8 mouse cellular contexts compared by ENCODE assay signal in genomic region chr1:153742374-153743155, GRCm38 (mm10). TPM values are rescaled to one million over a fixed set of nuclear protein-coding genes. Genes with fewer than 3 reads are reported as not detected.
DNase-seq lines count a peak whose midpoint lies in the region; ATAC-seq and TF ChIP-seq lines count a peak whose summit lies in the region.

No protein-coding gene starts in this region.

- ATAC-seq in lung, embryonic 16.5 days (ENCODE audit: low read depth), result 0 out of 2 replicates have a peak, but pooled peaks have one; percentile 8

- WGBS in heart, adult 2 months, result 22% methylated on average over 11 of the region's 11 CpGs
- WGBS in lung, embryonic 16.5 days, result 43% methylated on average over 11 of the region's 11 CpGs

- TF ChIP-seq CTCF in heart, adult 2 months (IDR thresholded peaks at IDR 0.05), result peak; percentile 98

- no peak for TF ChIP-seq POLR2A in heart, adult 2 months (IDR thresholded peaks at IDR 0.05; ENCODE audit: insufficient read depth, low read depth, low read length)

- H3K79me2 ChIP-seq in heart, adult 2 months (replicated peaks; ENCODE audit: control insufficient read depth, insufficient read depth, low read length), result no peaks in the 10 kb centered on the region

- H3K9ac ChIP-seq in heart, adult 2 months (ENCODE audit: low read depth, low read length), result no peak overlapping the region
- H3K9ac ChIP-seq in lung, embryonic 16.5 days (ENCODE audit: low read length), result no peak overlapping the region

- DNase-seq in CD4-positive, CD25-positive, alpha-beta regulatory T cell, adult 2 months (ENCODE audit: low read depth, low spot score), result peak; percentile 91
- DNase-seq in R1 (ENCODE audit: low read depth, low spot score), result peak; percentile 66
- peak; percentile 67 to 82 for DNase-seq in cerebellum, postnatal 4 days (ENCODE audit: low spot score in 2 of 2)
- peak; percentile 70 to 83 for DNase-seq in heart, adult 2 months
- peak; percentile 79 to 90 for DNase-seq in kidney, postnatal 25 days
- DNase-seq in ovary, postnatal 36 days (ENCODE audit: low spot score), result peak; percentile 72
- peak; percentile 81 for DNase-seq in urinary bladder, postnatal 14 days (ENCODE audit: low spot score)

- intact Hi-C loops in heart, adult 2 months (cut with DNase I), result loop anchor here (1.0 to 5.0 kb wide), 3 partner anchors 100 to 255 kb away; partner anchors contain the start of gene Dhx9

- no peaks in the 10 kb centered on the region for H3K36me3 ChIP-seq in heart, adult 2 months (ENCODE audit: control insufficient read depth, insufficient read depth, low read length)
- no peaks in the 10 kb centered on the region for H3K36me3 ChIP-seq in lung, embryonic 16.5 days (ENCODE audit: control insufficient read depth, insufficient read depth, low read length)

- no peak overlapping the region; the same call in 1 of the 2 replicates for H3K27ac ChIP-seq in heart, adult 2 months
- no peak overlapping the region for H3K27ac ChIP-seq in lung, embryonic 16.5 days (ENCODE audit: low read length)

- no peaks in the 10 kb centered on the region for H3K9me3 ChIP-seq in lung, embryonic 16.5 days (ENCODE audit: control insufficient read depth, low read length)

- H3K27me3 ChIP-seq in heart, adult 2 months (ENCODE audit: control insufficient read depth, insufficient read depth, low read length), result no peaks in the 10 kb centered on the region
- peaks cover 33% of the 10 kb centered on the region for H3K27me3 ChIP-seq in lung, embryonic 16.5 days (ENCODE audit: control insufficient read depth, insufficient read depth, low read depth, low read length)

- TF ChIP-seq EP300 in heart, adult 2 months (IDR thresholded peaks at IDR 0.05; ENCODE audit: insufficient read depth, low read depth, low read length), result peak; percentile 71; the same call in 1 of the 2 replicates

- peaks cover 3% of the 10 kb centered on the region for H3K4me1 ChIP-seq in heart, adult 2 months (ENCODE audit: control insufficient read depth, insufficient read depth, low read length)
- peaks cover 3% of the 10 kb centered on the region for H3K4me1 ChIP-seq in lung, embryonic 16.5 days (replicated peaks; ENCODE audit: control insufficient read depth, insufficient read depth, low read length)

- H3K4me2 ChIP-seq in lung, embryonic 16.5 days (ENCODE audit: low read depth, low read length), result no peak overlapping the region

- H3K4me3 ChIP-seq in heart, adult 2 months, result peak overlapping the region; percentile 17; the same call in 1 of the 2 replicates
- no peak overlapping the region for H3K4me3 ChIP-seq in lung, embryonic 16.5 days (ENCODE audit: low read length)

RNA-seq across cellular contexts. Expression of gene Rgs16, which starts 2.4 kb away (rescaled TPM):
- 1 to 10 TPM; 1.4 to 1.9 TPM for total RNA-seq in heart, adult 2 months (2021)
- 0.80 and 1.3 TPM in 2 replicates for polyA plus RNA-seq in heart, adult 2 months (2012; rRNA removed)
- 1.9 and 2.2 TPM in 2 replicates for polyA plus RNA-seq in lung, embryonic 16.5 days (2015; fragmentation: Nextera tagmentation; extraction: Ambion mirVana)

RNA-seq across cellular contexts. Expression of gene Rnasel, which starts 6.7 kb away (rescaled TPM):
- total RNA-seq in heart, adult 2 months (2021), result 1 to 10 TPM; 4.1 to 4.6 TPM
- 2.5 and 4.4 TPM in 2 replicates for polyA plus RNA-seq in heart, adult 2 months (2012; rRNA removed)
- polyA plus RNA-seq in lung, embryonic 16.5 days (2015; fragmentation: Nextera tagmentation; extraction: Ambion mirVana), result 7.8 and 8.7 TPM in 2 replicates
